Mouse (Mus musculus): ENCODE data around the gene Srprb.
"Not testable (repeated sequence)": the region's sequence is repeated elsewhere in the genome, so short reads cannot be mapped to it uniquely, and the experiment has no call there.

The Srprb gene

GRCm38 (mm10) chr9:103208802-103209423 is 7.0 kb upstream of the Srprb start:
- DNase-seq = no peak

GRCm38 (mm10) chr9:103207846-103208245 is 5.9 kb upstream of the Srprb start:
- DNase-seq = peak; percentile 68 to 76

- DNase-seq = no peak
Measured at GRCm38 (mm10) chr9:103205786-103206185, 3.8 kb upstream of the Srprb start.

DNA sequence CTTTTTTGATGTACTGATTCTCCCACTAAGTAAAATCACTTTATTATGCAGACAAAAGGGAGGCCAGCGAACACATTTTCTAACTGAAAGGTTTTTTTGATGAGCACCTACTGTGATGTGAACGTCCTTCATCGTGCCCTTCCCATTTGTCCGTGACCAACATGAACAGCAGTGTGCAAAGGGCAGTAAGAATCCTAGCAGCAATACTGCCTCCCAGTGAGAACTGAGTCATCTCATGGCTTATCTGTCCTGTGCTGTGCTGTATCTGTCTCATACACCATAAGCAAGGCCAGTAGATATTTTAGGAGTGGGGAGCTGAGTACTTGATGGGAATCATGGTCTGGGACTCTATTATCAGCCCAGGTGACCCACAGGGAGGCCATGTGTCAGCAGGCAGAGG is 13.5 kb downstream of the Srprb start:
- DNase-seq = no peak

DNA sequence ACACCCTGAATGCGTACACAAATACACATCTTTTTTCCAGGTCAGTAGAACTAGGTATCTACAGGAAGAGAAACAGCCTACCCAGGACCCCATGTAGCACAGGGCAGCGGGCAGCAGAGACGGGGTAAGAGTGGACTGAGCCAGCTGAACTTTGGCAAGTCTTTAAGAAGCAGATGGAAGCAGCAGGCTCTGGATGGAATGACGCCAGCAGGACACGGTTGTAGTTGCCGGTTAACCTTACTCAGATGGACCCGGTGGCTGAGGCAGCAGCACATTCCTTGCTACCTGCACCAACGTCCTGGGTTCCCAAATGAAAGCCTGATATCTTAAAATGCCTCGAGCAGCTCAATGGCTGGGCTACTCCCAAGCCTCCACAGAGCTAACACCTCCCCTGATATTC is 15.2 kb downstream of the Srprb start:
- peak; percentile 77 to 79 for DNase-seq

DNA sequence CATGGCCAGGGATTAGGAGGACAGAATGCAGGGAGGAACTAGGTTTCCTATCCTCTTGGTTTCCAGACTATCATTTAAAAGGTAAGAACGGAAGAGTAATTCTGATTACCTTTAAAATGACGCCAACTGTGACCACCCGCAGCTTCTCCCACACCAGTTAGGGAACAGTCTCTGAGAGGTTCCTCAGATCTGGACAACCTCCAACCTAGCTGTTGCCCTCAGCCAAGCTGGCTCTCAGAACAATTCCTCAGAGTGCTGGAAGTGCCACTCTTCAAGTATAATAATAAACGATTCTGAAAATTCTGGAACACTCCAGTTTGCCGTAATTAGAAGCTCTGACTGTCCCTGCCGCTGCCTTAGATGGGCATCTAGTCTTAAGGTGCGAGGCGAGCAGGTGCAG is 16.0 kb downstream of the Srprb start:
- peak; percentile 53 to 59 for DNase-seq

GRCm38 (mm10) chr9:103184855-103185254 is 17.1 kb downstream of the Srprb start:
- DNase-seq = no peak

GRCm38 (mm10) chr9:103181886-103182285 is 20.1 kb downstream of the Srprb start:
- DNase-seq = no peak

DNA sequence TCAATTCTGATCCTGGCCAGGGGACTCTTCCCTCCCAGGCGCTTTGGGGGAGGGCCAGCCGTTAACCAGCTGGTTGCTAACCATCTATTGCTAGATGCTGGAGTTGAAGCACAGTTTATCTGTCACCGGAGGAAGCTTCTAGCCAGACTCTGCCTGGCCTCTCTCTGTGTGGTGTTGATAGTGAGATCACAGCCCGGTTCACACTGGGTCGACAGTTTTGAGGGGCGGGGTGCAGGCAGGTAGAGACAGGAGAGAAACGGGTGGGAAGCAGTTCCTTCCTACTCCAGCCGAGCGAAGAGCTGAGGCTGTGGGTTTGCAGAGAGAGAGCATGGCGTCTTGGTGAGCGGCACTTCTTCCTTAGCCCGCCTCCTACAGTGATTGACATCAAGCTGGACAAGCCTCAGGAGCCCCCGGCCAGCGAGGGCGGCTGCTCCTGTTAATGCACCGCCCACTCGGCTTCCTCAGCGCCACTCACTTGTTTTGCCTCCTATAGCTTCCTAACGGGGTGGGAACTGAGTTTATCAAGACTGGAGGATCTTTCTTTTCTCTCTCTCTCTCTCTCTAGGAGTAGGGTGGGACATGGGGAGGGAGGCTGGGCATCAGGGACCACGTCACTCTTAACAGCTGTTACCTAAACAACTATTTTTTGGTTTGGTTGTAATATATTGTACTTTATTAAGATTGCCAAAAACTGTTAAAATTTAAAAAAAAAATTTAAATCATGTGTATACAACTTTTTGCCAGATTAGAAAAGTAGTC is 21.0 kb downstream of the Srprb start:
- peak in 1 of 2 experiments; percentile 24 for DNase-seq

DNA sequence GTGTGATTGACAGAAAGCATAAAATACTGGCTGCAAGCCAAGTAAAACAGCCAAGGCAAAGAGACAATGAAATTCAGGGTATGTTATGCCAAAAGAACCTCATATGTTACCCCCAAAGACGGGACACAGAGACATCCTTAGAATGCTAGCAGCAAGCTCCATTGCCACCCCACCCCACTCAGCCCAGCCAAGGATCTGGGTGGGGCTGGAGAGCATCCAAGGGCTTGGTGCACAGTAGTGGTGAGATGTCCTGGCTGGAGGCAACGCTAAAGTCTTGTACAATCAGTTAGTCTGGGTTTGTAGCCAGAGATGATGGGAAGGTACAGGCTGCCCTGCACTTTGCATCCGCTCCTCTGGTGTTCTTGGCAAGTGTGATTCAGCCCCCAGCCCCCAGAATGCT is 21.6 kb downstream of the Srprb start:
- DNase-seq = peak; percentile 52 to 59

DNA sequence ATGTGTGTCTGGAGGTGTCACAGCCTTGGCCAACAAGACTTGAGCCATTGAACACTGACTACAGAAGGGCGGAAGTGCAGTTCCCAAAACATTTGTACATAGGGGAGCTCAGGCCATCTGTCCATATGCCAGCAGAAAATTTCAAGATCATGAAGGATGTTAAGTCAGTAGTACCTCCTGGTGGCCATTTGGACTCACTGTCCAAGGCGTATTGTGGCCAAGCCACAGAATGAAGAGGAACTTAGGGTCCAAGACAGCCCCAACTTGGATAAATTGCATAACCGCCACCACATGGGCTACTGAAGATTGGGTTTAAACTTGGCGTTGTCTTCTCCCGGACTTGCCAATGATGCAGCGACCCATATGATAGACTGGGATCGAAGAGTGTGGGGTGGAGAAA is 26.2 kb downstream of the Srprb start:
- DNase-seq = no peak

- peak; percentile 44 to 58 for DNase-seq
Measured at GRCm38 (mm10) chr9:103174771-103175519, 27.0 kb downstream of the Srprb start.

- DNase-seq = no peak
Measured at GRCm38 (mm10) chr9:103168771-103169170, 33.2 kb downstream of the Srprb start.

DNA sequence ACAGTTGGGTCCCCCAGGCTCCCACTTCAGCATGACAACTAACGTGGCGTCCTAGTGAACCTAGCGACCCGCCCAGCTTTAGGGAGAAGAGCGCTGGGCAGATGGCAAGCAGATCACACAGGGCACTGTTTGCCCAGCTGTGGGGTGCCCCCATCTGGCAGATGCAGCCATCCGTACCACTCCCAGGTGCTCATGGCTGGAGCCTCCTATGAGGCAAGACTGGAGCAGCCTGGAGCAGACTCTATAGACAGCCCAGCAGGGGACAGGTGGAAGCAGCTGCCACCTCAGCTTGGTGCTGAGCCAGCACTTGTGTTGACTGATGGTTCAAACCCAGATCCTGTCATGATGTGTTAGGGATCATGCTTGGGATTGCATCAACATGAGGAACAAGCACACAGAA is 33.9 kb downstream of the Srprb start:
- DNase-seq = no peak

DNA sequence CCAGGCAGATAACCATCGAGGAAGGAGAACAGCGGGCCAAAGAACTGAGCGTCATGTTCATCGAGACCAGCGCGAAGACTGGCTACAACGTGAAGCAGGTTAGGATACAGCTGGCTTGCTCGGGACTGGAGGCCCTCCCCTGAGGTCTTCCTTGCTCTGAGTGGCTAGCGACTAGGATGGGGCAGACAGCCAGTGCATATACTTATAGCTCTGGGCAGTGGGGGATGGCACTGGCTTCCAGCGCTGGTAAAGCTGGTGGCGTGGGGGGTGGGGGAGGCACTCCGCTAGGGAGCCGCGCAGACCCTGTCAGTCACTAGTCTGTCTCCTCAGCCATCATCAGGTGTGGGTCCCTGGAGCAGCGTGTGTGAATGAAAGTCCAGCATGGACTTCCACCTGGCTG is 38.1 kb downstream of the Srprb start:
- DNase-seq = no peak

DNA sequence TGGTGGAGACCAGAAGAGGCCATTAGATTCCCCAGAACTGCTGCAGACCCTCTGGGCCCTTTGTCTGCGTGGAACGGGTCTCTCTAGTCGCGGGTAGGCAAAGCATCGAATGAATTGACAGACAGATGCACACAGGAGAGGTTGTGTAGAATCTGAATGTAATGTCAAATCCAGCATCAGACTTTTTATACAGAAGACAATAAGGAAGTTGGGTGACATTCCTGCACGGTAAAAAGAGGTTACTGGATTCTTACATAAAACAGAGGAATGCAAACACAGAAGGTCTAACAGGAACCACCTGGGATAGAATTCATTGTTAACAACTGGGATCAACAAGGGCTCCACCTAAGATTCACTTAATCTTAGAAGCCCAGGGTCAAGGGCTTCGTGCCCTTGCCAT is 46.8 kb downstream of the Srprb start:
- DNase-seq = not testable (repeated sequence)

- no peak for DNase-seq
Measured at GRCm38 (mm10) chr9:103154568-103154967, 47.4 kb downstream of the Srprb start.

DNA sequence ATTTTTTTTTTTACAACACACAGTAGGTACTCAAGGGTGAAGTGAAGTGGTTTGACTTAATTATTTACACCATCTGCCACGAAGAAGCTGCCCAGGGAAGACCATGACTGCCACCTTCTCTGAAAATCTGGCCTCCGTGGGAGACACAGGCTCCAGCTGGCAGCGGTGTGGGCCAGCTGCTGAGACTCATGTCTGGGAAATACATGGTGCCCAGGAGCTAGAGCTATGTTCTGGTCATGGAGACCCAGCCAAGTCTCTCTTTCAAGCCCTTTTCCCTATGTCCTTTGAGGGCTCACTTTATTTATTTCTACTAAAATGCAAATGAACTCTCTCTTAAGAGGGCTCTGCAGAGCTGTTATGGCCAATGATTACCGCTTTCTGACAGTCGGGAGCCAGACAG is 48.7 kb downstream of the Srprb start:
- DNase-seq = peak in 1 of 2 experiments; percentile 30

GRCm38 (mm10) chr9:103149074-103149799 is 52.7 kb downstream of the Srprb start:
- DNase-seq = no peak

- DNase-seq = no peak
Measured at GRCm38 (mm10) chr9:103147103-103147502, 54.8 kb downstream of the Srprb start.

DNA sequence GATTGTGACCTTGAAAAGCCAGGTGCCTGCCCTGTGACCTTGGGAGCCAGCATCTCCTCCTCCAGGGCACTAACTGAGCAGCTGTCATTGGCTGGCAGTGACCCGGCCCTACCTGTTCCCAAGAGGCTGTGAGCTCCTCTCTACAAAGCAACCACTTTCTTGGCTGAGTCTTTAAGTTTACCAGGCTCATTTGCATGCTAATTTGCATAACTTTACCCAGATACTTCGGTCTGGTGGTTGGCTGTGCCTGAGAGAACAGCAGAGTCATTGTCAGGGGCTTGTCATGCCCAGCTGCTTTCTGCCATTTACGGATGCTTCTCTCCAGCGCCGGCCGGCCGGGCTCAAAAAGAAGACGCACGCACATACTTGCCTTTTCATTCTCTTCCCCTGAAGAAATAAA is 55.2 kb downstream of the Srprb start:
- DNase-seq = no peak

DNA sequence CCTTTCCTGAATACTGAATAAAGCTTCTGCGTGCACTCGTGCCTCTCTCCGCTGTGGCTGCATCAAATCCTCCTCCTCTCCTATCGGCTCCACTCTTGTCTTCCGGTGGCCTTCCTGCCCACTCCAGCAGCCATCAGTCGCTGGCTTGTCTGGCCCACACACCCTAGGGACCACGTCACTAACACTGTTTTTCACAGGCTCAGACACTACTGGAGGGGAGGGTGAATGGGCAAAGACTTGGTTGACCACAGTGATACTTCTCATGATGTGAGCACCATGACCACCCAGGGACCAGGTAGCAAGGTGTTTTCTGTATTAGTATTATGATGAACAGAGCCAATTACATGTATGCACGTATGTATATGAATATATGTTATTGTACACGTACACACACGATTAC is 55.7 kb downstream of the Srprb start:
- DNase-seq = no peak

DNA sequence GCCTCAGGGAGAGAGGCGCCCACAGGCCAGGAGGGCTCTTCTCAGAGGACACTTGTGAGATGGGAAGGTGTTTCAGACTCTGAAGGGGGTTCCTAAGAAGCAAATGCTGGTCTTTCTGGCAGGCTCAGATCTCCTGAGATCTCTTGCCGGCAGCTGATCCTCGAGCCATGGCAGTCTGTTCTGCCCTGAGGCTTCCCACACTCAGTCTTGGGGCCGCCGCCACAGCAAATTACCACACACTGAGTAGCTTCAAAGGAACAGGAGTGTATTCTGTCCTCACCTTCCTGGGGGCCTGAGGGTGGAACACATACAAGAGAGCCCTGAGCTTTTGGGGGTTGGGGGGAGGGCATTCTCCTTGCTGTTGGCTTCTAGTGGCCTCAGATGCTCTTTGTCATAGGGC is 56.6 kb downstream of the Srprb start:
- no peak for DNase-seq

All from cerebellum, adult 18-20 months (tissue).